Mouse (Mus musculus) lung, postnatal 0 days (tissue): ENCODE measurements around the gene Gm10282.

Experiments
- CTCF ChIP-seq: IDR thresholded peaks from 2 replicates; pipeline ENCODE4 v1.5.1; 2016; ENCODE audit warnings: antibody characterized with exemption, mild to moderate bottlenecking
- EP300 ChIP-seq: IDR thresholded peaks from 2 replicates; pipeline ENCODE4 v1.6.1; 2016; ENCODE audit warnings: antibody characterized with exemption, mild to moderate bottlenecking, control low read depth

DNA sequence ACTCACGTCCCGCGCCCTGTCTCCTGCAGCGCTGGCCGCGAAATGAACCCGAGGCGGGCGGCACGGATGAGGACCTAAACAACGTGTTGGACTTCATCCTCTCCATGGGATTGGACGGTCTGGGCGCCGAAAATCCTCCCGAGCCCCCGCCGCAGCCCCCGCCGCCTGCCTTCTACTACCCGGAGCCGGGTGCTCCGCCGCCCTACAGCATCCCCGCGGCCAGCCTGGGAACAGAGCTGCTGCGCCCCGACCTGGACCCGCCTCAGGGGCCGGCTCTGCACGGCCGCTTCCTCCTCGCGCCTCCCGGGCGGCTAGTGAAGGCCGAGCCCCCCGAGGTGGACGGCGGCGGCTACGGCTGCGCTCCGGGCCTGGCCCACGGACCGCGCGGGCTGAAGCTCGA, 14.3 kb upstream of the Gm10282 start:
- TF ChIP-seq EP300 (no peak), CTCF (no peak)
